Comparison of ENCODE assay signal across 7 mouse cellular contexts in the genomic region with DNA sequence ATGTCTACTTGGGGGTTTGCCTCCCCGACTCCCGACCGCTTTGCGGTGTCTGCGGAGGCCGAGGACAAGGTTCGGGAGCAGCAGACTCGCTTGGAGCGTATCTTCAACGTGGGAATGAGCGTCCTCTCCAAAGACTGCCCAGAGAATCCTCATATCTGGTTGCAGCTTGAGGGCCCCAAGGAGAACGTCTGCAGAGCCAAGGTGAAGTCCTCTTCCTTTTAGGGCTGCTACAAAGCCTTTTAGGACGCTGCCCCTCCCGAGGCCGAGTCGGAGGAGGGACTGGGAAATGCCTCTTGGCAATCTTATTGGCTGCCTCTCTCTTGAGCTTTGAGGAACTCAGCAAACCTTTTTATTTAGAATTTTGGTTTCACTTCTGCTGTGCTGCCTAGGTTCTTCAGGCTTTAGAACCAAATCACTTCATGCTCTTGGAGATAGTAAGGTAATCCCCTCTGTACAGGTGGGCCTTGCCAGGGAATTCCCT. TPM values are rescaled to one million over a fixed set of nuclear protein-coding genes. Genes with fewer than 3 reads are reported as not detected.
DNase-seq lines count a peak whose midpoint lies in the region; ATAC-seq and TF ChIP-seq lines count a peak whose summit lies in the region.

No protein-coding gene starts in this region.

- H3K4me3 ChIP-seq in C2C12 (ENCODE audit: insufficient read depth, poor library complexity, severe bottlenecking) (peak overlapping the region; percentile 42), G1E (ENCODE audit: low read depth, low read length) (peak overlapping the region; percentile 75)
- peak overlapping the region; percentile 77 for H3K4me3 ChIP-seq in erythroblast, embryonic 14.5 days (replicated peaks)
- H3K4me3 ChIP-seq in left cerebral cortex, adult 2 months, result peak overlapping the region; percentile 91

- peak overlapping the region; percentile 46 for H3ac ChIP-seq in C2C12 (ENCODE audit: control insufficient read depth, insufficient read length, low read depth)

- H3K4me1 ChIP-seq in G1E (ENCODE audit: insufficient read depth, low read depth, low read length), result peaks cover 72% of the 10 kb centered on the region
- peaks cover 33% of the 10 kb centered on the region for H3K4me1 ChIP-seq in erythroblast, embryonic 14.5 days (ENCODE audit: control insufficient read depth)

- H3K27me3 ChIP-seq in C2C12 (ENCODE audit: control insufficient read depth, insufficient read depth, insufficient read length), result no peaks in the 10 kb centered on the region
- H3K27me3 ChIP-seq in G1E (ENCODE audit: insufficient read depth, low read length), result peaks cover 2% of the 10 kb centered on the region; the same call in 1 of the 2 replicates
- H3K27me3 ChIP-seq in erythroblast, embryonic 14.5 days (ENCODE audit: control insufficient read depth), result no peaks in the 10 kb centered on the region

- peaks cover 7% of the 10 kb centered on the region for H3K79me2 ChIP-seq in C2C12 (ENCODE audit: control insufficient read depth, insufficient read depth)

- 0 out of 2 replicates have a peak, but pooled peaks have one; percentile 36 for ATAC-seq in G1E (ENCODE audit: extremely low read depth, insufficient number of reproducible peaks, low FRiP score, poor library complexity, severe bottlenecking)
- ATAC-seq in megakaryocyte, adult 5-6 weeks (ENCODE audit: poor library complexity, severe bottlenecking), result peak; percentile 69

- TF ChIP-seq CTCF in C2C12 (IDR thresholded peaks at IDR 0.05; ENCODE audit: control insufficient read depth, insufficient read depth, insufficient read length) (no peak), G1E (IDR thresholded peaks at IDR 0.05; ENCODE audit: low read depth, low read length) (no peak)
- TF ChIP-seq CTCF in left cerebral cortex, adult 2 months (IDR thresholded peaks at IDR 0.05), result no peak

- peak overlapping the region; percentile 89 for H3K27ac ChIP-seq in left cerebral cortex, adult 2 months

- no peaks in the 10 kb centered on the region for H3K9me3 ChIP-seq in G1E (replicated peaks)
- H3K9me3 ChIP-seq in erythroblast, embryonic 14.5 days (ENCODE audit: control insufficient read depth, low read length), result no peaks in the 10 kb centered on the region

- peak; percentile 76 for DNase-seq in G1E (ENCODE audit: low spot score)
- DNase-seq in heart, postnatal 25 days (ENCODE audit: low spot score), result peak; percentile 63
- DNase-seq in left cerebral cortex, adult 2 months (ENCODE audit: extremely low spot score in 1 of 2, low spot score in 2 of 2), result peak in 1 of 2 experiments; percentile 29
- peak; percentile 65 to 69 for DNase-seq in spleen, adult 18-20 months

- H3K79me3 ChIP-seq in C2C12 (ENCODE audit: low read depth), result no peaks in the 10 kb centered on the region

- H3K36me3 ChIP-seq in C2C12 (ENCODE audit: control insufficient read depth, insufficient read depth) (peaks cover 26% of the 10 kb centered on the region), G1E (replicated peaks) (peaks cover 52% of the 10 kb centered on the region)
- peaks cover 47% of the 10 kb centered on the region for H3K36me3 ChIP-seq in erythroblast, embryonic 14.5 days (ENCODE audit: control insufficient read depth)

- intact Hi-C loops in heart, postnatal 25 days (cut with DNase I), result no loop called here
- intact Hi-C loops in left cerebral cortex, adult 2 months (cut with DNase I), result no loop called here

TF ChIP-seq in C2C12, 6 proteins besides CTCF, POLR2A, EP300 and RAD21:
- no peak for TF ChIP-seq USF1 (IDR thresholded peaks at IDR 0.05; ENCODE audit: low read depth)
- TF ChIP-seq MYOD1 (IDR thresholded peaks at IDR 0.05; ENCODE audit: control insufficient read depth, insufficient read length, low read depth), result no peak
- TF ChIP-seq CEBPB (IDR thresholded peaks at IDR 0.05; ENCODE audit: low read depth), result no peak
- TF ChIP-seq MAX (IDR thresholded peaks at IDR 0.05), result no peak
- TF ChIP-seq FOSL1 (IDR thresholded peaks at IDR 0.05; ENCODE audit: insufficient read depth, low read length, poor library complexity, severe bottlenecking), result no peak
- TF ChIP-seq MYOG (IDR thresholded peaks at IDR 0.05; ENCODE audit: control insufficient read depth, extremely low read depth, insufficient read length), result no peak

RNA-seq across cellular contexts. Expression of gene Khnyn, which starts 1.1 kb away (rescaled TPM):
- polyA plus RNA-seq in C2C12 (2012; fragmentation: generic; extraction: Trizol) (3.6 TPM), G1E (2012) (12.6 and 15.5 TPM in 2 replicates)
- total RNA-seq in G1E (2014; fragmentation: Nextera tagmentation) (25.6 and 29.4 TPM in 2 replicates), G1E (2017) (75.1 and 81.7 TPM in 2 replicates)
- 1.3 and 1.9 TPM in 2 replicates for polyA plus RNA-seq in erythroblast, embryonic 14.5 days (2012)
- total RNA-seq in heart, postnatal 25 days (2021), result 10 to 100 TPM; 11.6 to 13.5 TPM
- 10 to 100 TPM; 11.9 to 12.0 TPM for total RNA-seq in left cerebral cortex, adult 2 months (2021)
- total RNA-seq in megakaryocyte, adult 5-6 weeks (2015), result 9.4 and 11.8 TPM in 2 replicates
- 33.7 and 37.6 TPM in 2 replicates for total RNA-seq in megakaryocyte, adult 5-6 weeks (2017)

RNA-seq across cellular contexts. Expression of gene Cbln3, which starts 1.6 kb away (rescaled TPM):
- polyA plus RNA-seq in C2C12 (2012; fragmentation: generic; extraction: Trizol), result 0.05 TPM
- total RNA-seq in G1E (2014; fragmentation: Nextera tagmentation), result 0.53 TPM in 1 of 2 replicates, not detected in the other
- 0.58 and 0.66 TPM in 2 replicates for total RNA-seq in G1E (2017)
- 0.20 and 0.35 TPM in 2 replicates for polyA plus RNA-seq in G1E (2012)
- 0.01 TPM in 1 of 2 replicates, not detected in the other for polyA plus RNA-seq in erythroblast, embryonic 14.5 days (2012)
- under 1 TPM in 1 of 2 experiments, not detected in 1; 0.14 TPM for total RNA-seq in heart, postnatal 25 days (2021)
- total RNA-seq in left cerebral cortex, adult 2 months (2021), result under 1 TPM; 0.20 to 0.26 TPM
- total RNA-seq in megakaryocyte, adult 5-6 weeks (2015), result 0.40 TPM in 1 of 2 replicates, not detected in the other
- 0.44 TPM in 1 of 2 replicates, not detected in the other for total RNA-seq in megakaryocyte, adult 5-6 weeks (2017)

RNA-seq across cellular contexts. Expression of gene Sdr39u1, which starts 14.3 kb away (rescaled TPM):
- polyA plus RNA-seq in C2C12 (2012; fragmentation: generic; extraction: Trizol) (4.7 TPM), G1E (2012) (not detected in 2 replicates)
- total RNA-seq in G1E (2014; fragmentation: Nextera tagmentation) (not detected in 2 replicates), G1E (2017) (2.2 and 2.8 TPM in 2 replicates)
- polyA plus RNA-seq in erythroblast, embryonic 14.5 days (2012), result 0.18 and 0.20 TPM in 2 replicates
- total RNA-seq in heart, postnatal 25 days (2021), result 100 to 1,000 TPM; 107 to 108 TPM
- 10 to 100 TPM; 91.3 to 96.9 TPM for total RNA-seq in left cerebral cortex, adult 2 months (2021)
- total RNA-seq in megakaryocyte, adult 5-6 weeks (2015), result 1.9 and 3.0 TPM in 2 replicates
- 0.99 and 2.9 TPM in 2 replicates for total RNA-seq in megakaryocyte, adult 5-6 weeks (2017)

RNA-seq across cellular contexts. Expression of gene Nynrin, which starts 32.0 kb away (rescaled TPM):
- polyA plus RNA-seq in C2C12 (2012; fragmentation: generic; extraction: Trizol), result 0.13 TPM
- total RNA-seq in G1E (2014; fragmentation: Nextera tagmentation), result 4.5 and 5.6 TPM in 2 replicates
- 3.0 TPM in 2 replicates for total RNA-seq in G1E (2017)
- polyA plus RNA-seq in G1E (2012), result 3.7 and 4.2 TPM in 2 replicates
- polyA plus RNA-seq in erythroblast, embryonic 14.5 days (2012), result 0.01 and 0.02 TPM in 2 replicates
- 1 to 10 TPM; 8.2 to 9.7 TPM for total RNA-seq in heart, postnatal 25 days (2021)
- total RNA-seq in left cerebral cortex, adult 2 months (2021), result 1 to 10 TPM; 6.4 to 8.4 TPM
- total RNA-seq in megakaryocyte, adult 5-6 weeks (2015), result 1.1 and 1.6 TPM in 2 replicates
- 1.4 and 1.5 TPM in 2 replicates for total RNA-seq in megakaryocyte, adult 5-6 weeks (2017)

RNA-seq across cellular contexts. Expression of gene Cma1, which starts 58.6 kb away (rescaled TPM):
- polyA plus RNA-seq in C2C12 (2012; fragmentation: generic; extraction: Trizol) (0.90 TPM), G1E (2012) (not detected in 2 replicates)
- total RNA-seq in G1E (2014; fragmentation: Nextera tagmentation) (not detected in 2 replicates), G1E (2017) (194 and 209 TPM in 2 replicates)
- not detected in 2 replicates for polyA plus RNA-seq in erythroblast, embryonic 14.5 days (2012)
- total RNA-seq in heart, postnatal 25 days (2021), result 1 to 10 TPM; 1.0 to 2.5 TPM
- not detected for total RNA-seq in left cerebral cortex, adult 2 months (2021)
- total RNA-seq in megakaryocyte, adult 5-6 weeks (2015), result 0.51 and 1.0 TPM in 2 replicates
- total RNA-seq in megakaryocyte, adult 5-6 weeks (2017), result 1.8 TPM in 1 of 2 replicates, not detected in the other

Comparison
In these comparisons a context has a peak if more than half of its experiments do, and no peak if none do; other contexts are left out.
1. RNA of gene Sdr39u1, which starts 14.3 kb away (total RNA-seq): 107 to 108 TPM in heart, postnatal 25 days and 91.3 to 96.9 TPM in left cerebral cortex, adult 2 months; 2.2 to 2.8 TPM in G1E and 0.99 to 3.0 TPM in megakaryocyte, adult 5-6 weeks; every median in the first group is over 10 times any median in the second.
2. Peak in every context shown above with its lines, with median percentiles within 50 percentile points of each other: H3K4me3 ChIP-seq.